Mouse (Mus musculus) testis, postnatal 10 days (tissue): ENCODE data around the gene Dhx58.
"Not testable (repeated sequence)": the region's sequence is repeated elsewhere in the genome, so short reads cannot be mapped to it uniquely, and the experiment has no call there.

ENCODE experiments used
- DNase-seq: peaks from one replicate; pipeline ENCODE4 v3.0.0; 2021; ENCODE audit warnings: low spot score

Dhx58 gene

GRCm38 (mm10) chr11:100700710-100701109 lies 3.4 kb downstream of the Dhx58 start:
- no peak for DNase-seq

GRCm38 (mm10) chr11:100697921-100698320 lies 6.2 kb downstream of the Dhx58 start:
- DNase-seq: no peak

GRCm38 (mm10) chr11:100694926-100695325 lies 9.1 kb downstream of the Dhx58 start:
- DNase-seq: peak; percentile 93

- DNase-seq: no peak
These were observed 10.9 kb downstream of the Dhx58 start for GRCm38 (mm10) chr11:100693154-100693553.

GRCm38 (mm10) chr11:100692164-100692616 lies 11.9 kb downstream of the Dhx58 start, which contains the start of gene Zfp385c:
Gene Zfp385c, minus strand, starts transcription at chr11:100692455.
- DNase-seq: no peak

GRCm38 (mm10) chr11:100690389-100690788 lies 13.7 kb downstream of the Dhx58 start:
- DNase-seq: no peak

- DNase-seq: no peak
These were observed 15.6 kb downstream of the Dhx58 start for GRCm38 (mm10) chr11:100688443-100688842.

- DNase-seq: no peak
These were observed 16.8 kb downstream of the Dhx58 start for GRCm38 (mm10) chr11:100687265-100687664.

- DNase-seq: no peak
These were observed 18.7 kb downstream of the Dhx58 start for GRCm38 (mm10) chr11:100685371-100685770.

GRCm38 (mm10) chr11:100684084-100684483 lies 20.0 kb downstream of the Dhx58 start:
- no peak for DNase-seq

GRCm38 (mm10) chr11:100682526-100682925 lies 21.5 kb downstream of the Dhx58 start:
- DNase-seq: no peak

GRCm38 (mm10) chr11:100681826-100682225 lies 22.2 kb downstream of the Dhx58 start:
- no peak for DNase-seq

- DNase-seq: no peak
These were observed 26.3 kb downstream of the Dhx58 start for GRCm38 (mm10) chr11:100677810-100678209.

GRCm38 (mm10) chr11:100673169-100673568 lies 30.9 kb downstream of the Dhx58 start:
- peak; percentile 72 for DNase-seq

- DNase-seq: no peak
These were observed 32.1 kb downstream of the Dhx58 start for GRCm38 (mm10) chr11:100671956-100672355.

- DNase-seq: no peak
These were observed 33.0 kb downstream of the Dhx58 start for GRCm38 (mm10) chr11:100671049-100671448.

- DNase-seq: no peak
These were observed 44.3 kb downstream of the Dhx58 start for GRCm38 (mm10) chr11:100659806-100660205.

- DNase-seq: no peak
These were observed 47.6 kb downstream of the Dhx58 start for GRCm38 (mm10) chr11:100656458-100656857.

GRCm38 (mm10) chr11:100655589-100655988 lies 48.5 kb downstream of the Dhx58 start:
- not testable (repeated sequence) for DNase-seq

- no peak for DNase-seq
These were observed 52.3 kb downstream of the Dhx58 start for GRCm38 (mm10) chr11:100651748-100652147.

- DNase-seq: no peak
These were observed 52.9 kb downstream of the Dhx58 start for GRCm38 (mm10) chr11:100651205-100651604.

- no peak for DNase-seq
These were observed 55.7 kb downstream of the Dhx58 start for GRCm38 (mm10) chr11:100648405-100648804.

- peak; percentile 76 for DNase-seq
These were observed 57.8 kb downstream of the Dhx58 start for GRCm38 (mm10) chr11:100646265-100646664.
